Mouse (Mus musculus) limb, embryonic 11.5 days (tissue): ENCODE measurements at regions not wholly inside any gene's neighbourhood (a gene's known extent, or its start where the extent isn't known, plus 50 kb on each side); places are given as distances from the start of the nearest gene placed in this dataset.

ENCODE experiments used
- ATAC-seq: fragments of 200-750 bp; cut with Nextera tagmentation; 2 replicates; pipeline ENCODE4 v1.8.0; 2017; ENCODE audit warnings: low read depth; ENCODE audit not compliant: insufficient number of reproducible peaks, low FRiP score, low TSS enrichment
- DNase-seq: peaks from one replicate; pipeline ENCODE4 v3.0.0-alpha.2; 2015; ENCODE audit warnings: low spot score
- H3K27ac ChIP-seq: fragments of 300-500 bp; sonication (generic); replicated peaks from 2 replicates; pipeline ENCODE4 v1.5.1; 2014; ENCODE audit warnings: low read depth, mild to moderate bottlenecking, low read length
- H3K27me3 ChIP-seq: fragments of 300-500 bp; sonication (generic); 2 replicates; pipeline ENCODE4 v1.6.1; 2014; ENCODE audit warnings: mild to moderate bottlenecking, low read length, mixed read lengths; ENCODE audit not compliant: control insufficient read depth, insufficient read depth
- H3K36me3 ChIP-seq: fragments of 300-500 bp; sonication (generic); 2 replicates; pipeline ENCODE4 v1.6.1; 2014; ENCODE audit warnings: mild to moderate bottlenecking, low read length, moderate library complexity, mixed read lengths; ENCODE audit not compliant: control insufficient read depth, insufficient read depth
- H3K4me1 ChIP-seq: fragments of 300-500 bp; sonication (generic); 2 replicates; pipeline ENCODE4 v1.6.1; 2014; ENCODE audit warnings: low read length, mixed read lengths; ENCODE audit not compliant: control insufficient read depth, insufficient read depth
- H3K4me2 ChIP-seq: fragments of 300-500 bp; sonication (generic); 2 replicates; pipeline ENCODE4 v1.6.1; 2014; ENCODE audit warnings: low read depth, mild to moderate bottlenecking, moderate library complexity; ENCODE audit not compliant: severe bottlenecking
- H3K4me3 ChIP-seq: fragments of 300-500 bp; sonication (generic); 2 replicates; pipeline ENCODE4 v1.5.1; 2014; ENCODE audit warnings: low read depth, low read length
- H3K9ac ChIP-seq: fragments of 300-500 bp; sonication (generic); 2 replicates; pipeline ENCODE4 v1.6.1; 2014; ENCODE audit warnings: mild to moderate bottlenecking, low read length
- H3K9me3 ChIP-seq: fragments of 300-500 bp; sonication (generic); 2 replicates; pipeline ENCODE4 v1.6.1; 2016; ENCODE audit warnings: low read length; ENCODE audit not compliant: control insufficient read depth
- WGBS: fragments of 180-500 bp; shearing (Covaris S2); extraction: QIAGEN DNeasy Blood & Tissue Kit; methylation state at CpG from one replicate; pipeline ENCODE4 v1.1.7; 2014; 5-methylcytosine and 5-hydroxymethylcytosine counted together

GRCm38 (mm10) chr2:166417628-166418027, 262.2 kb upstream of the Sulf2 start:
- H3K27ac ChIP-seq, result no peak overlapping the region
- no peak for DNase-seq
- 0 out of 2 replicates have a peak, but pooled peaks cover under 1% of the 10 kb centered on the region for H3K27me3 ChIP-seq
- no peak overlapping the region for H3K4me3 ChIP-seq
- H3K9me3 ChIP-seq, result no peaks in the 10 kb centered on the region
- no peak overlapping the region for H3K4me2 ChIP-seq
- H3K9ac ChIP-seq, result no peak overlapping the region
- 90% methylated on average over 10 of the region's 10 CpGs for WGBS
- H3K36me3 ChIP-seq, result no peaks in the 10 kb centered on the region
- no peak for ATAC-seq
- peaks cover 10% of the 10 kb centered on the region for H3K4me1 ChIP-seq

- peak overlapping the region; percentile 52; the same call in 1 of the 2 replicates for H3K27ac ChIP-seq
- no peak overlapping the region for H3K9ac ChIP-seq
- no peaks in the 10 kb centered on the region for H3K9me3 ChIP-seq
- no peak overlapping the region for H3K4me3 ChIP-seq
- H3K4me2 ChIP-seq, result no peak overlapping the region
- ATAC-seq, result peak; percentile 31; the same call in 1 of the 2 replicates
- peaks cover 19% of the 10 kb centered on the region for H3K4me1 ChIP-seq
- WGBS, result 61% methylated on average over 16 of the region's 16 CpGs
- 0 out of 2 replicates have a peak, but pooled peaks cover 2% of the 10 kb centered on the region for H3K27me3 ChIP-seq
- peak; percentile 56 for DNase-seq
- no peaks in the 10 kb centered on the region for H3K36me3 ChIP-seq
Observed at GRCm38 (mm10) chr2:166415481-166415965, 260.1 kb upstream of the Sulf2 start.

DNA sequence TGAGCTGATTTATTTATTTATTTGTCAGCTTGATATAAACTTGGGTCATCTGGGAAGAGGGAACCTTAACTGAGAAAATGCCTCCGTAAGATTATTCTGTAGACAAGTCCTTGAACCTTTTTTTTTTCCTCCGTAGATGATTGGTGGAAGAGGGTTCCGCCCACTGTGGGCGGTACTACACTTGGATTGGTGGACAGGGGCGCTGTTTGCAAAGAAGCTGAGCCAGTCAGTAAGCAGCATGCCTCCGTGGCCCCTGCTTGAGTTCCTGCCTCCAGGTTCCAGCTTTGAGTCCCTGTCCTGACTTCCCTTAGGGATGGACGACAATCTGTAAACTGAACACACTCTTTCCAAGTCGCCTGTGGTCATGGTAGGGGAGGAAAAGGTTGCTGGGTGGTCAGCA, 259.4 kb upstream of the Sulf2 start:
- Histone ChIP-seq H3K9ac (no peak overlapping the region), H3K4me3 (no peak overlapping the region), H3K27me3 (0 out of 2 replicates have a peak, but pooled peaks cover 2% of the 10 kb centered on the region), H3K27ac (no peak overlapping the region), H3K36me3 (no peaks in the 10 kb centered on the region), H3K4me2 (no peak overlapping the region), H3K9me3 (no peaks in the 10 kb centered on the region), H3K4me1 (peaks cover 19% of the 10 kb centered on the region)
- DNase-seq (no peak), ATAC-seq (no peak)
- 86% methylated on average over 8 of the region's 8 CpGs for WGBS

- no peak overlapping the region for H3K9ac ChIP-seq
- H3K4me3 ChIP-seq, result no peak overlapping the region
- WGBS, result 9% methylated on average over 17 of the region's 17 CpGs
- DNase-seq (no peak), ATAC-seq (no peak; the same call in 1 of the 2 replicates)
- peaks cover 19% of the 10 kb centered on the region for H3K4me1 ChIP-seq
- 0 out of 2 replicates have a peak, but pooled peaks cover 2% of the 10 kb centered on the region for H3K27me3 ChIP-seq
- H3K27ac ChIP-seq, result no peak overlapping the region; the same call in 1 of the 2 replicates
- H3K9me3 ChIP-seq, result no peaks in the 10 kb centered on the region
- no peaks in the 10 kb centered on the region for H3K36me3 ChIP-seq
- 0 out of 2 replicates have a peak overlapping the region, but pooled peaks have one; percentile 3 for H3K4me2 ChIP-seq
Observed at GRCm38 (mm10) chr2:166412031-166412858, 256.8 kb upstream of the Sulf2 start.

DNA sequence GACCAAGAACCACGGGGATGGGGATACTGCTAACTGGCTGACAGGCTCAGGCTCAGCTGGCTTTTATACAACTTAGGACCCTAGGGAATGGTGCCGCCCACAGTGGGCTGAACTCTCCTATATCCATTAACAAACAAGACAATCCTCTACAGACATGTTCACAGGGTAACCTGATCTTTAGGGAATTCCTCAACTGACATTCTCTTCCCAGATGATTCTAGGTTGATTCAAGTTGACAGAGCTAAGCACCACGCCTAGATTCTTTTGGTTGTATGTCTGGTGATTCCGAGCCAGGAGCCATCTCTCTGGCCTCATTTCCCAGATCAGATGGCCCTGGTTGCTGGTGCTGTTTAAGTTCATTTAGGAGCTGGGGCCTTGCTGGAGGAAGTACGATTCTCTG, 253.9 kb upstream of the Sulf2 start:
- WGBS, result 83% methylated on average over 5 of the region's 5 CpGs
- no peak overlapping the region for H3K27ac ChIP-seq
- H3K36me3 ChIP-seq, result no peaks in the 10 kb centered on the region
- H3K27me3 ChIP-seq, result 0 out of 2 replicates have a peak, but pooled peaks cover 2% of the 10 kb centered on the region
- H3K4me2 ChIP-seq, result no peak overlapping the region
- no peak for ATAC-seq
- no peak for DNase-seq
- no peak overlapping the region for H3K9ac ChIP-seq
- H3K9me3 ChIP-seq, result no peaks in the 10 kb centered on the region
- H3K4me1 ChIP-seq, result peaks cover 16% of the 10 kb centered on the region
- no peak overlapping the region for H3K4me3 ChIP-seq

DNA sequence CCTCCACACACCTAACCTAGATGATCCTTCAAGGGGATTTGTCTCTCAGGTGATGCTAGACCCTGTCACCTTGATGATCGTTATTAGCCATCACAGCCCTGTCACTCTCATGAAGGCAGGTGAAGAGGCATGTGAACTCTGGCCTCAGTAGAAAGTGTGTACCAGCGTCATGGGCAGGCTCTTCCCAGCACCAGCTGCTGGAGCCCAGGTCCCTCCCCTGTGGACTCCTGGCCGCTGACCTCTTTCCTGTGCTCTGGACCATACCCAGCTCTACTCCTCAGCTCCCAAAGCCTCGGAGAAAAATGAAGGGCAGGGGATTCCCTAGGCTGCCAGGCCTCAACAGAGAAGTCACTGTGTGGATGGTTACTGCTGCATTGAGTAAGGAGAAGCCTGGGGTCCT, 253.3 kb upstream of the Sulf2 start:
- Histone ChIP-seq H3K27ac (no peak overlapping the region), H3K9ac (no peak overlapping the region), H3K36me3 (no peaks in the 10 kb centered on the region), H3K4me3 (no peak overlapping the region), H3K27me3 (0 out of 2 replicates have a peak, but pooled peaks cover 2% of the 10 kb centered on the region), H3K4me2 (no peak overlapping the region), H3K9me3 (no peaks in the 10 kb centered on the region), H3K4me1 (peaks cover 16% of the 10 kb centered on the region)
- 93% methylated on average over 4 of the region's 4 CpGs for WGBS
- DNase-seq (no peak), ATAC-seq (no peak)

DNA sequence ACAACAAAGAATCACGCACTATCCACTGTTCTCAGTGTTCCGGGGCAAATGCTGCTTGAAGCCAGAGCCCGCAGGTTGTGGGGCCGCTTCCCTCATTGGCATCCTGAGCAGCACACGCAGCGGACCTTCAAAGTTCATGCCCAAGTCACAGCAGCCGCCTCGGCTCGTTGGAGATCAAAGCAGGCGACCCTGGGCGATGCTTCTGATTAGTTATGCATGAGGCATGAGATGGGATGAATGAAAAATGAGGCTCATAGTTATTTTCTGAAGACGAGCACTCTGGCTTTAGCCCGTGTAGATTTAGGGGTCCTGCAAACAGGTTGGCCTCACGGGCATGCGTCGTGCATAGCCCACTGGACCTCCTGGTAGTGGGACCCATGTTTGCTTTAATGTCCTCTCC, 252.5 kb upstream of the Sulf2 start:
- no peak overlapping the region for H3K4me3 ChIP-seq
- no peaks in the 10 kb centered on the region for H3K36me3 ChIP-seq
- H3K9ac ChIP-seq, result no peak overlapping the region
- H3K4me1 ChIP-seq, result peaks cover 16% of the 10 kb centered on the region
- 81% methylated on average over 16 of the region's 16 CpGs for WGBS
- ATAC-seq, result no peak
- H3K27me3 ChIP-seq, result 0 out of 2 replicates have a peak, but pooled peaks cover 2% of the 10 kb centered on the region
- no peak for DNase-seq
- no peak overlapping the region for H3K4me2 ChIP-seq
- H3K9me3 ChIP-seq, result no peaks in the 10 kb centered on the region
- H3K27ac ChIP-seq, result no peak overlapping the region

GRCm38 (mm10) chr2:166406826-166407225, 251.4 kb upstream of the Sulf2 start:
- Histone ChIP-seq H3K9ac (no peak overlapping the region), H3K4me2 (no peak overlapping the region), H3K36me3 (no peaks in the 10 kb centered on the region), H3K4me3 (no peak overlapping the region), H3K4me1 (peaks cover 6% of the 10 kb centered on the region), H3K27ac (no peak overlapping the region), H3K9me3 (no peaks in the 10 kb centered on the region), H3K27me3 (no peaks in the 10 kb centered on the region)
- WGBS, result 87% methylated on average over 11 of the region's 11 CpGs
- ATAC-seq (no peak), DNase-seq (no peak)
